Mouse (Mus musculus): ENCODE data around the gene Mrgpra2a. TPM values are rescaled to one million over a fixed set of nuclear protein-coding genes. Genes with fewer than 3 reads are reported as not detected.
"Not testable (repeated sequence)": the region's sequence is repeated elsewhere in the genome, so short reads cannot be mapped to it uniquely, and the experiment has no call there.

The Mrgpra2a gene
- polyA plus RNA-seq (2012; rRNA removed): not detected in 2 replicates

GRCm38 (mm10) chr7:47452015-47452414, at the start of gene Mrgpra2a:
Gene Mrgpra2a (minus strand): TSS chr7:47452139.
- DNase-seq (ENCODE audit: low read depth): not testable (repeated sequence)

- not testable (repeated sequence) for DNase-seq (ENCODE audit: low read depth)
Measured at GRCm38 (mm10) chr7:47491266-47491665, 39.3 kb upstream of the Mrgpra2a start.

- DNase-seq (ENCODE audit: low read depth): not testable (repeated sequence)
Measured at GRCm38 (mm10) chr7:47489438-47489837, 37.5 kb upstream of the Mrgpra2a start.

- DNase-seq (ENCODE audit: low read depth): not testable (repeated sequence)
Measured at GRCm38 (mm10) chr7:47483181-47483580, 31.2 kb upstream of the Mrgpra2a start.

- DNase-seq (ENCODE audit: low read depth): not testable (repeated sequence)
Measured at GRCm38 (mm10) chr7:47473904-47474303, 22.0 kb upstream of the Mrgpra2a start.

GRCm38 (mm10) chr7:47465278-47465981, 13.5 kb upstream of the Mrgpra2a start:
- DNase-seq (ENCODE audit: low read depth): not testable (repeated sequence)

GRCm38 (mm10) chr7:47445729-47446128, 6.2 kb downstream of the Mrgpra2a start:
- not testable (repeated sequence) for DNase-seq (ENCODE audit: low read depth)

GRCm38 (mm10) chr7:47436463-47436862, 15.5 kb downstream of the Mrgpra2a start:
- not testable (repeated sequence) for DNase-seq (ENCODE audit: low read depth)

GRCm38 (mm10) chr7:47427815-47428508, 24.0 kb downstream of the Mrgpra2a start:
- DNase-seq (ENCODE audit: low read depth): not testable (repeated sequence)

GRCm38 (mm10) chr7:47410602-47411001, 41.3 kb downstream of the Mrgpra2a start:
- TF ChIP-seq POLR2A (IDR thresholded peaks at IDR 0.05; ENCODE audit: borderline replicate concordance, extremely low read depth, insufficient read depth, insufficient read length, poor library complexity, severe bottlenecking) (no peak), CTCF (IDR thresholded peaks at IDR 0.05; ENCODE audit: borderline replicate concordance, extremely low read depth, insufficient read depth, insufficient read length) (no peak)

GRCm38 (mm10) chr7:47409545-47409944, 42.4 kb downstream of the Mrgpra2a start:
- no peak for TF ChIP-seq POLR2A (IDR thresholded peaks at IDR 0.05; ENCODE audit: borderline replicate concordance, extremely low read depth, insufficient read depth, insufficient read length, poor library complexity, severe bottlenecking)
- no peak for TF ChIP-seq CTCF (IDR thresholded peaks at IDR 0.05; ENCODE audit: borderline replicate concordance, extremely low read depth, insufficient read depth, insufficient read length)
- DNase-seq (ENCODE audit: low read depth): no peak

More at GRCm38 (mm10) chr7:47410602-47411001, 41.3 kb downstream of the Mrgpra2a start:
- no peak for DNase-seq (ENCODE audit: low read depth)

GRCm38 (mm10) chr7:47401125-47401524, 50.8 kb downstream of the Mrgpra2a start:
- TF ChIP-seq CTCF (IDR thresholded peaks at IDR 0.05; ENCODE audit: borderline replicate concordance, extremely low read depth, insufficient read depth, insufficient read length) (no peak), POLR2A (IDR thresholded peaks at IDR 0.05; ENCODE audit: borderline replicate concordance, extremely low read depth, insufficient read depth, insufficient read length, poor library complexity, severe bottlenecking) (no peak)
- no peak for DNase-seq (ENCODE audit: low read depth)

Other genes starting within 250 kb of the Mrgpra2a start
- not detected in 2 replicates for gene Mrgpra6, start 247.2 kb downstream of the Mrgpra2a start, polyA plus RNA-seq (2012; rRNA removed)
- gene Mrgpra9, start 199.3 kb downstream of the Mrgpra2a start, polyA plus RNA-seq (2012; rRNA removed): not detected in 2 replicates
- not detected in 2 replicates for gene Mrgpra1, start 97.9 kb downstream of the Mrgpra2a start, polyA plus RNA-seq (2012; rRNA removed)
- gene Mrgpra2b, start 76.7 kb upstream of the Mrgpra2a start, polyA plus RNA-seq (2012; rRNA removed): not detected in 2 replicates
- not detected in 2 replicates for gene Mrgpra3, start 149.2 kb upstream of the Mrgpra2a start, polyA plus RNA-seq (2012; rRNA removed)

Measured in brain, embryonic 14.5 days (tissue).